28 mouse cellular contexts compared by ENCODE assay signal in genomic region chr14:76926416-76926815, GRCm38 (mm10).
DNase-seq lines count a peak whose midpoint lies in the region; ATAC-seq and TF ChIP-seq lines count a peak whose summit lies in the region.
"Had no signal": no experiment of that assay in that cellular context is flagged by ENCODE, and none has a peak within 500 bp of the region (broad histone marks: within the 10 kb centered on the region; RNA-seq: fewer than 3 reads in every experiment).

No protein-coding gene starts in this region.

- no peaks in the 10 kb centered on the region for H3K4me1 ChIP-seq in midbrain, embryonic 11.5 days (ENCODE audit: control insufficient read depth, insufficient read depth, low read length)
- H3K4me1 ChIP-seq in midbrain, embryonic 13.5 days (replicated peaks), result no peaks in the 10 kb centered on the region
- 0 out of 2 replicates have a peak, but pooled peaks cover 9% of the 10 kb centered on the region for H3K4me1 ChIP-seq in kidney, postnatal 0 days (replicated peaks; ENCODE audit: insufficient read depth, low read length)
- H3K4me1 ChIP-seq: embryonic facial prominence, embryonic 10.5 days; forebrain, embryonic 12.5 days; forebrain, embryonic 15.5 days; heart, embryonic 13.5 days; hindbrain, embryonic 12.5 days; hindbrain, embryonic 15.5 days had no signal

- WGBS in midbrain, embryonic 11.5 days, result 91% methylated on average over 7 of the region's 7 CpGs
- WGBS in midbrain, embryonic 13.5 days, result 84% methylated on average over 7 of the region's 7 CpGs
- 54% methylated on average over 7 of the region's 7 CpGs for WGBS in kidney, postnatal 0 days

- H3K9ac ChIP-seq in midbrain, embryonic 11.5 days (ENCODE audit: low read length), result no peak overlapping the region
- H3K9ac ChIP-seq in midbrain, embryonic 13.5 days (replicated peaks), result no peak overlapping the region
- no peak overlapping the region for H3K9ac ChIP-seq in kidney, postnatal 0 days (ENCODE audit: low read depth, low read length)
- H3K9ac ChIP-seq: embryonic facial prominence, embryonic 13.5 days; forebrain, embryonic 12.5 days; forebrain, embryonic 15.5 days; heart, embryonic 13.5 days; hindbrain, embryonic 12.5 days; hindbrain, embryonic 15.5 days had no signal

- H3K36me3 ChIP-seq in midbrain, embryonic 11.5 days (ENCODE audit: control insufficient read depth, insufficient read depth, low read length), result no peaks in the 10 kb centered on the region
- no peaks in the 10 kb centered on the region for H3K36me3 ChIP-seq in midbrain, embryonic 13.5 days
- H3K36me3 ChIP-seq in kidney, postnatal 0 days (ENCODE audit: insufficient read depth, low read length), result no peaks in the 10 kb centered on the region
- H3K36me3 ChIP-seq: embryonic facial prominence, embryonic 10.5 days; embryonic facial prominence, embryonic 13.5 days; forebrain, embryonic 12.5 days; forebrain, embryonic 15.5 days; heart, embryonic 10.5 days; heart, embryonic 13.5 days; hindbrain, embryonic 12.5 days; hindbrain, embryonic 15.5 days had no signal

- H3K27ac ChIP-seq in midbrain, embryonic 11.5 days (ENCODE audit: low read depth, low read length), result no peak overlapping the region
- H3K27ac ChIP-seq in midbrain, embryonic 13.5 days, result no peak overlapping the region
- peak overlapping the region; percentile 43 for H3K27ac ChIP-seq in kidney, postnatal 0 days
- H3K27ac ChIP-seq: embryonic facial prominence, embryonic 10.5 days; embryonic facial prominence, embryonic 13.5 days; forebrain, embryonic 12.5 days; forebrain, embryonic 15.5 days; heart, adult 2 months; heart, embryonic 10.5 days; heart, embryonic 13.5 days; hindbrain, embryonic 12.5 days; hindbrain, embryonic 15.5 days had no signal

- no peaks in the 10 kb centered on the region for H3K9me3 ChIP-seq in midbrain, embryonic 11.5 days (ENCODE audit: control insufficient read depth, low read length)
- H3K9me3 ChIP-seq in midbrain, embryonic 13.5 days, result no peaks in the 10 kb centered on the region
- H3K9me3 ChIP-seq in kidney, postnatal 0 days (replicated peaks; ENCODE audit: low read length), result no peaks in the 10 kb centered on the region
- H3K9me3 ChIP-seq: embryonic facial prominence, embryonic 10.5 days; embryonic facial prominence, embryonic 13.5 days; forebrain, embryonic 12.5 days; forebrain, embryonic 15.5 days; heart, embryonic 10.5 days; heart, embryonic 13.5 days; hindbrain, embryonic 12.5 days; hindbrain, embryonic 15.5 days had no signal

- H3K4me2 ChIP-seq in midbrain, embryonic 11.5 days, result no peak overlapping the region
- H3K4me2 ChIP-seq in midbrain, embryonic 13.5 days (replicated peaks), result no peak overlapping the region
- H3K4me2 ChIP-seq in kidney, postnatal 0 days (ENCODE audit: low read length), result no peak overlapping the region
- H3K4me2 ChIP-seq: embryonic facial prominence, embryonic 13.5 days; forebrain, embryonic 12.5 days; forebrain, embryonic 15.5 days; heart, embryonic 13.5 days; hindbrain, embryonic 12.5 days; hindbrain, embryonic 15.5 days had no signal

- DNase-seq in kidney, adult 8-10 months, result peak; percentile 45 to 49
- DNase-seq in kidney, adult 18-20 months, result no peak
- peak; percentile 14 for DNase-seq in midbrain, embryonic 11.5 days (ENCODE audit: low spot score, missing footprints)
- DNase-seq in kidney, postnatal 0 days (ENCODE audit: low spot score), result no peak
- peak; percentile 67 to 78 for DNase-seq in kidney, postnatal 36 days
- no peak for DNase-seq in cerebellum, postnatal 36 days
- no peak for DNase-seq in adrenal gland, adult 2 months
- DNase-seq: adrenal gland, postnatal 14 days; cerebellum, adult 11 months; cerebellum, adult 2 months; cerebellum, adult 9-11 months; cerebellum, postnatal 25 days; embryo, embryonic 11 days; gastrocnemius, postnatal 25 days; heart, adult 2 months; heart, postnatal 14 days had no signal

- no peak for TF ChIP-seq CTCF in kidney, postnatal 0 days (IDR thresholded peaks at IDR 0.05; ENCODE audit: low read depth)

- ATAC-seq in midbrain, embryonic 11.5 days (ENCODE audit: low FRiP score), result no peak
- no peak for ATAC-seq in midbrain, embryonic 13.5 days
- peak; percentile 42; the same call in 1 of the 2 replicates for ATAC-seq in kidney, postnatal 0 days (replicated peaks; ENCODE audit: low FRiP score, low read depth)
- ATAC-seq: activated CD4-positive, CD25-positive, alpha-beta regulatory T cell, adult 4 months; CD4-positive, CD25-positive, alpha-beta regulatory T cell, adult 4 months; forebrain, embryonic 15.5 days had no signal

- no peaks in the 10 kb centered on the region for H3K27me3 ChIP-seq in midbrain, embryonic 11.5 days (ENCODE audit: control insufficient read depth, insufficient read depth, low read length)
- H3K27me3 ChIP-seq in midbrain, embryonic 13.5 days, result no peaks in the 10 kb centered on the region
- H3K27me3 ChIP-seq in kidney, postnatal 0 days (ENCODE audit: insufficient read depth, low read length), result no peaks in the 10 kb centered on the region
- H3K27me3 ChIP-seq: embryonic facial prominence, embryonic 13.5 days; forebrain, embryonic 12.5 days; forebrain, embryonic 15.5 days; heart, embryonic 13.5 days; hindbrain, embryonic 12.5 days; hindbrain, embryonic 15.5 days had no signal

- no peak overlapping the region for H3K4me3 ChIP-seq in midbrain, embryonic 11.5 days (ENCODE audit: low read depth, low read length)
- H3K4me3 ChIP-seq in midbrain, embryonic 13.5 days (replicated peaks), result no peak overlapping the region
- H3K4me3 ChIP-seq in kidney, postnatal 0 days (replicated peaks; ENCODE audit: low read depth, low read length), result no peak overlapping the region
- H3K4me3 ChIP-seq: embryonic facial prominence, embryonic 10.5 days; embryonic facial prominence, embryonic 13.5 days; erythroblast, embryonic 14.5 days; forebrain, embryonic 12.5 days; forebrain, embryonic 15.5 days; heart, adult 2 months; heart, embryonic 10.5 days; heart, embryonic 13.5 days; hindbrain, embryonic 12.5 days; hindbrain, embryonic 15.5 days had no signal

Comparison
In these comparisons a context has a peak if more than half of its experiments do, and no peak if none do; other contexts are left out.
1. DNase-seq: peak in kidney, adult 8-10 months (2 of 2), midbrain, embryonic 11.5 days (single experiment) and kidney, postnatal 36 days (2 of 2); none in kidney, adult 18-20 months (single experiment), kidney, postnatal 0 days (single experiment), cerebellum, postnatal 36 days (0 of 2) and adrenal gland, adult 2 months (single experiment).